Mouse (Mus musculus): ENCODE results near the gene Stt3b.

- no peak for TF ChIP-seq POLR2A (IDR thresholded peaks at IDR 0.05; ENCODE audit: insufficient read depth, low read depth, low read length)
- no peak for TF ChIP-seq CTCF (IDR thresholded peaks at IDR 0.05; ENCODE audit: insufficient read depth, low read depth, low read length)
Measured at GRCm38 (mm10) chr9:115243630-115244029, 66.6 kb downstream of the Stt3b start.
